Mouse (Mus musculus) ES-E14 (cell line): ENCODE measurements at regions not wholly inside any gene's neighbourhood (a gene's known extent, or its start where the extent isn't known, plus 50 kb on each side); places are given as distances from the start of the nearest gene placed in this dataset.

Experiments used
- DNase-seq: peaks from one replicate; pipeline ENCODE4 v3.0.0-alpha.2; 2013; ENCODE audit warnings: low read depth, low spot score
- H3K27ac ChIP-seq: 2 replicates; pipeline ENCODE4 v1.5.1; 2012; ENCODE audit warnings: low read depth, mild to moderate bottlenecking, low read length, moderate library complexity, mixed read lengths; ENCODE audit not compliant: poor library complexity, insufficient read depth, severe bottlenecking
- H3K36me3 ChIP-seq: 2 replicates; pipeline ENCODE4 v1.6.1; 2012; ENCODE audit warnings: mild to moderate bottlenecking, low read length, moderate library complexity, mixed read lengths; ENCODE audit not compliant: control insufficient read depth, poor library complexity, insufficient read depth, severe bottlenecking
- H3K4me1 ChIP-seq, 2 experiments: fragments of 150-350 bp in 1 of 2; sonication (generic) in 1 of 2; 2 replicates each; pipeline ENCODE4 v1.6.1; 2012; ENCODE audit warnings: low read length in 2 of 2, mild to moderate bottlenecking in 1 of 2, mixed read lengths in 1 of 2; ENCODE audit not compliant: control insufficient read depth in 2 of 2, insufficient read depth in 2 of 2, poor library complexity in 1 of 2
- H3K4me3 ChIP-seq, 2 experiments: fragments of 150-350 bp in 1 of 2; sonication (generic) in 1 of 2; 2 replicates each; pipeline ENCODE4 v1.5.1; 2012; ENCODE audit warnings: low read length in 2 of 2, low read depth in 1 of 2, mild to moderate bottlenecking in 1 of 2, mixed read lengths in 1 of 2; ENCODE audit not compliant: insufficient read depth in 1 of 2, poor library complexity in 1 of 2, severe bottlenecking in 1 of 2
- H3K9ac ChIP-seq: 2 replicates; pipeline ENCODE4 v1.6.1; 2012; ENCODE audit warnings: low read depth, mild to moderate bottlenecking, low read length, mixed read lengths; ENCODE audit not compliant: poor library complexity, insufficient read depth, severe bottlenecking
- H3K9me3 ChIP-seq: fragments of 150-350 bp; sonication (generic); 2 replicates; pipeline ENCODE4 v1.6.1; 2012; ENCODE audit warnings: low read depth, mild to moderate bottlenecking, low read length; ENCODE audit not compliant: control insufficient read depth, insufficient read depth
- CHD2 ChIP-seq: IDR thresholded peaks from 2 replicates; pipeline ENCODE4 v1.6.1; 2014; ENCODE audit warnings: mild to moderate bottlenecking, low read depth, low read length, inconsistent platforms
- HCFC1 ChIP-seq: IDR thresholded peaks from 2 replicates; pipeline ENCODE4 v1.6.1; 2012; ENCODE audit warnings: low read length, inconsistent platforms, borderline replicate concordance; ENCODE audit not compliant: insufficient read depth
- MAFK ChIP-seq: IDR thresholded peaks from 2 replicates; pipeline ENCODE4 v1.6.1; 2014; ENCODE audit warnings: mild to moderate bottlenecking, low read depth, low read length, inconsistent platforms; ENCODE audit not compliant: insufficient read depth
- ZC3H11A ChIP-seq: IDR thresholded peaks from 2 replicates; pipeline ENCODE4 v1.6.1; 2012; ENCODE audit warnings: low read depth, mild to moderate bottlenecking, inconsistent platforms, low read length, borderline replicate concordance
- ZNF384 ChIP-seq: IDR thresholded peaks from 2 replicates; pipeline ENCODE4 v1.6.1; 2012; ENCODE audit warnings: low read depth, low read length, inconsistent platforms
- in situ Hi-C, 2 experiments: fragments of 600-800 bp; cut with MboI; formaldehyde crosslinking; loops; one replicate each; pipeline ENCODE4 v1.15.1; 2025; ENCODE audit warnings: low sequenced_read_pairs in 2 of 2, inconsistent platforms in 1 of 2; ENCODE audit not compliant: unreplicated experiment in 2 of 2

GRCm38 (mm10) chr16:31508981-31509380 lies 86.9 kb downstream of the Bdh1 start:
- TF ChIP-seq HCFC1, result no peak
- no peak for TF ChIP-seq CHD2
- TF ChIP-seq MAFK, result no peak
- no peak for TF ChIP-seq ZC3H11A
- TF ChIP-seq ZNF384, result no peak
- Histone ChIP-seq H3K9me3 (no peaks in the 10 kb centered on the region), H3K27ac (peak overlapping the region; percentile 23; the same call in 1 of the 2 replicates), H3K36me3 (no peaks in the 10 kb centered on the region), H3K9ac (peak overlapping the region; percentile 45), H3K4me1 (peaks cover 12 to 26% of the 10 kb centered on the region in 2 experiments), H3K4me3 (peak overlapping the region; percentile 26 to 62)
- peak; percentile 91 for DNase-seq
- in situ Hi-C loops, result no loop called here

- in situ Hi-C loops, result no loop called here
- H3K4me3 ChIP-seq, result peak overlapping the region in 1 of 2 experiments; percentile 29; a peak in 1 of 4 replicates
- peak overlapping the region; percentile 37; the same call in 1 of the 2 replicates for H3K9ac ChIP-seq
- TF ChIP-seq MAFK, result no peak
- no peaks in the 10 kb centered on the region for H3K36me3 ChIP-seq
- no peaks in the 10 kb centered on the region for H3K9me3 ChIP-seq
- no peak for DNase-seq
- H3K4me1 ChIP-seq, result peaks cover 12 to 26% of the 10 kb centered on the region in 2 experiments
- no peak overlapping the region for H3K27ac ChIP-seq
These were observed 88.0 kb downstream of the Bdh1 start for GRCm38 (mm10) chr16:31510097-31510496.

- no peak for TF ChIP-seq CHD2
- no peak for TF ChIP-seq MAFK
- no peak for TF ChIP-seq ZC3H11A
- no peak for TF ChIP-seq ZNF384
- TF ChIP-seq HCFC1, result no peak
- peaks cover 0 to 4% of the 10 kb centered on the region in 2 experiments; a peak in 2 of 4 replicates for H3K4me1 ChIP-seq
- no peaks in the 10 kb centered on the region for H3K36me3 ChIP-seq
- no peak overlapping the region for H3K9ac ChIP-seq
- no peak overlapping the region for H3K27ac ChIP-seq
- in situ Hi-C loops, result no loop called here
- H3K4me3 ChIP-seq, result no peak overlapping the region
- no peaks in the 10 kb centered on the region for H3K9me3 ChIP-seq
- peak; percentile 26 for DNase-seq
These were observed 96.7 kb downstream of the Bdh1 start for GRCm38 (mm10) chr16:31518816-31519215.

- H3K4me3 ChIP-seq, result no peak overlapping the region
- no peak overlapping the region for H3K27ac ChIP-seq
- DNase-seq, result no peak
- H3K9ac ChIP-seq, result no peak overlapping the region
- H3K36me3 ChIP-seq, result no peaks in the 10 kb centered on the region
- H3K9me3 ChIP-seq, result no peaks in the 10 kb centered on the region
- in situ Hi-C loops, result no loop called here
- TF ChIP-seq ZNF384 (no peak), HCFC1 (no peak), CHD2 (no peak), MAFK (no peak), ZC3H11A (no peak)
- peaks cover 0 to 4% of the 10 kb centered on the region in 2 experiments; a peak in 2 of 4 replicates for H3K4me1 ChIP-seq
These were observed 98.0 kb downstream of the Bdh1 start for GRCm38 (mm10) chr16:31520081-31520480.

- no peaks in the 10 kb centered on the region for H3K9me3 ChIP-seq
- H3K9ac ChIP-seq, result no peak overlapping the region
- TF ChIP-seq ZC3H11A (no peak), HCFC1 (no peak), CHD2 (no peak), MAFK (no peak)
- H3K36me3 ChIP-seq, result no peaks in the 10 kb centered on the region
- peaks cover 0 to 6% of the 10 kb centered on the region in 2 experiments; a peak in 2 of 4 replicates for H3K4me1 ChIP-seq
- in situ Hi-C loops, result no loop called here
- DNase-seq, result no peak
- no peak overlapping the region for H3K27ac ChIP-seq
- no peak overlapping the region for H3K4me3 ChIP-seq
These were observed 99.7 kb downstream of the Bdh1 start for GRCm38 (mm10) chr16:31521786-31522185.
